Mouse (Mus musculus): Measurements from ENCODE around the gene Cog3. TPM values are rescaled to one million over a fixed set of nuclear protein-coding genes. Genes with fewer than 3 reads are reported as not detected.

The Cog3 gene
- polyA plus RNA-seq, 1 experiment = 28.2 TPM

GRCm38 (mm10) chr14:75690428-75690827 lies 63.9 kb downstream of the Cog3 start:
- Histone ChIP-seq H3K27me3 (ENCODE audit: control insufficient read depth, insufficient read depth, low read length) (no peaks in the 10 kb centered on the region; the same call in 1 of the 2 replicates), H3K4me1 (ENCODE audit: control insufficient read depth, insufficient read depth, low read length) (no peaks in the 10 kb centered on the region), H3K27ac (ENCODE audit: insufficient read depth, low read length) (no peak overlapping the region), H3K4me3 (replicated peaks; ENCODE audit: insufficient read depth, low read depth, low read length) (no peak overlapping the region)
- TF ChIP-seq CTCF (IDR thresholded peaks at IDR 0.05; ENCODE audit: borderline replicate concordance, insufficient read depth, low read depth, low read length) = no peak
- no peak for TF ChIP-seq POLR2A (IDR thresholded peaks at IDR 0.05; ENCODE audit: borderline replicate concordance, insufficient read depth, low read length)
- no peak for DNase-seq
- 90% methylated on average over 2 of the region's 2 CpGs for WGBS

- no peak for DNase-seq
- H3K4me3 ChIP-seq (replicated peaks; ENCODE audit: insufficient read depth, low read depth, low read length) = no peak overlapping the region
- no peak overlapping the region for H3K27ac ChIP-seq (ENCODE audit: insufficient read depth, low read length)
- H3K4me1 ChIP-seq (ENCODE audit: control insufficient read depth, insufficient read depth, low read length) = no peaks in the 10 kb centered on the region
- no peaks in the 10 kb centered on the region for H3K27me3 ChIP-seq (ENCODE audit: control insufficient read depth, insufficient read depth, low read length)
- WGBS = 32% methylated on average over 6 of the region's 6 CpGs
- TF ChIP-seq POLR2A (IDR thresholded peaks at IDR 0.05; ENCODE audit: borderline replicate concordance, insufficient read depth, low read length) = no peak
- no peak for TF ChIP-seq CTCF (IDR thresholded peaks at IDR 0.05; ENCODE audit: borderline replicate concordance, insufficient read depth, low read depth, low read length)
Measured at GRCm38 (mm10) chr14:75676316-75676715, 78.0 kb downstream of the Cog3 start.

GRCm38 (mm10) chr14:75669085-75669645 lies 85.2 kb downstream of the Cog3 start:
- no peaks in the 10 kb centered on the region for H3K4me1 ChIP-seq (ENCODE audit: control insufficient read depth, insufficient read depth, low read length)
- no peaks in the 10 kb centered on the region for H3K27me3 ChIP-seq (ENCODE audit: control insufficient read depth, insufficient read depth, low read length)
- no peak for DNase-seq
- no peak overlapping the region for H3K27ac ChIP-seq (ENCODE audit: insufficient read depth, low read length)
- 79% methylated on average over 1 of the region's 1 CpGs for WGBS
- no peak overlapping the region for H3K4me3 ChIP-seq (replicated peaks; ENCODE audit: insufficient read depth, low read depth, low read length)
- TF ChIP-seq POLR2A (IDR thresholded peaks at IDR 0.05; ENCODE audit: borderline replicate concordance, insufficient read depth, low read length) = no peak
- TF ChIP-seq CTCF (IDR thresholded peaks at IDR 0.05; ENCODE audit: borderline replicate concordance, insufficient read depth, low read depth, low read length) = no peak

GRCm38 (mm10) chr14:75665430-75666180 lies 88.7 kb downstream of the Cog3 start:
- no peak for DNase-seq
- Histone ChIP-seq H3K27me3 (ENCODE audit: control insufficient read depth, insufficient read depth, low read length) (no peaks in the 10 kb centered on the region), H3K4me3 (replicated peaks; ENCODE audit: insufficient read depth, low read depth, low read length) (no peak overlapping the region), H3K27ac (ENCODE audit: insufficient read depth, low read length) (no peak overlapping the region), H3K4me1 (ENCODE audit: control insufficient read depth, insufficient read depth, low read length) (no peaks in the 10 kb centered on the region)
- WGBS = 76% methylated on average over 2 of the region's 2 CpGs
- no peak for TF ChIP-seq CTCF (IDR thresholded peaks at IDR 0.05; ENCODE audit: borderline replicate concordance, insufficient read depth, low read depth, low read length)
- no peak for TF ChIP-seq POLR2A (IDR thresholded peaks at IDR 0.05; ENCODE audit: borderline replicate concordance, insufficient read depth, low read length)

- Histone ChIP-seq H3K27ac (ENCODE audit: insufficient read depth, low read length) (no peak overlapping the region), H3K4me1 (ENCODE audit: control insufficient read depth, insufficient read depth, low read length) (no peaks in the 10 kb centered on the region), H3K4me3 (replicated peaks; ENCODE audit: insufficient read depth, low read depth, low read length) (no peak overlapping the region), H3K27me3 (ENCODE audit: control insufficient read depth, insufficient read depth, low read length) (no peaks in the 10 kb centered on the region)
- no peak for TF ChIP-seq POLR2A (IDR thresholded peaks at IDR 0.05; ENCODE audit: borderline replicate concordance, insufficient read depth, low read length)
- no peak for TF ChIP-seq CTCF (IDR thresholded peaks at IDR 0.05; ENCODE audit: borderline replicate concordance, insufficient read depth, low read depth, low read length)
- no peak for DNase-seq
- WGBS = 40% methylated on average over 8 of the region's 8 CpGs
Measured at GRCm38 (mm10) chr14:75661548-75661947, 92.8 kb downstream of the Cog3 start.

GRCm38 (mm10) chr14:75660936-75661335 lies 93.4 kb downstream of the Cog3 start:
- Histone ChIP-seq H3K27me3 (ENCODE audit: control insufficient read depth, insufficient read depth, low read length) (no peaks in the 10 kb centered on the region), H3K4me1 (ENCODE audit: control insufficient read depth, insufficient read depth, low read length) (no peaks in the 10 kb centered on the region), H3K27ac (ENCODE audit: insufficient read depth, low read length) (no peak overlapping the region), H3K4me3 (replicated peaks; ENCODE audit: insufficient read depth, low read depth, low read length) (no peak overlapping the region)
- TF ChIP-seq POLR2A (IDR thresholded peaks at IDR 0.05; ENCODE audit: borderline replicate concordance, insufficient read depth, low read length) (no peak), CTCF (IDR thresholded peaks at IDR 0.05; ENCODE audit: borderline replicate concordance, insufficient read depth, low read depth, low read length) (no peak)
- WGBS = 37% methylated on average over 6 of the region's 6 CpGs
- DNase-seq = no peak

Other genes with a start within 250 kb of the Cog3 start
- gene Spert, start 161.4 kb downstream of the Cog3 start, polyA plus RNA-seq (2012; rRNA removed) = not detected in 2 replicates
- gene Erich6b, start 112.3 kb downstream of the Cog3 start, polyA plus RNA-seq (2012; rRNA removed) = not detected in 2 replicates
- gene Slc25a30, start 32.5 kb upstream of the Cog3 start, polyA plus RNA-seq (2012; rRNA removed) = 9.9 and 12.2 TPM in 2 replicates
- 698 and 753 TPM in 2 replicates for gene Tpt1, start 90.6 kb upstream of the Cog3 start, polyA plus RNA-seq (2012; rRNA removed)
- 3.0 and 3.5 TPM in 2 replicates for gene Kctd4, start 200.5 kb upstream of the Cog3 start, polyA plus RNA-seq (2012; rRNA removed)

Data from cerebellum, adult 2 months (tissue).